Mouse (Mus musculus) heart, embryonic 15.5 days (tissue): Measurements from ENCODE around the gene Vav2. TPM values are rescaled to one million over a fixed set of nuclear protein-coding genes. Genes with fewer than 3 reads are reported as not detected.
A peak's percentile ranks its signal among the peaks of the same experiment; 100 is the strongest.

Experiments used
- ATAC-seq: fragments of 200-750 bp; cut with Nextera tagmentation; replicated peaks from 2 replicates; pipeline ENCODE4 v1.8.0; 2017; ENCODE audit warnings: low read depth, moderate TSS enrichment; ENCODE audit not compliant: insufficient number of reproducible peaks, insufficient read depth, low FRiP score
- H3K27ac ChIP-seq: fragments of 300-500 bp; sonication (generic); 2 replicates; pipeline ENCODE4 v1.5.1; 2015; ENCODE audit warnings: mild to moderate bottlenecking, inconsistent platforms
- H3K27me3 ChIP-seq: fragments of 300-500 bp; sonication (generic); 2 replicates; pipeline ENCODE4 v1.6.1; 2015; ENCODE audit warnings: inconsistent platforms
- H3K36me3 ChIP-seq: fragments of 300-500 bp; sonication (generic); 2 replicates; pipeline ENCODE4 v1.6.1; 2015; ENCODE audit warnings: mild to moderate bottlenecking, inconsistent platforms
- H3K4me1 ChIP-seq: fragments of 300-500 bp; sonication (generic); replicated peaks from 2 replicates; pipeline ENCODE4 v1.6.1; 2015; ENCODE audit warnings: inconsistent platforms
- H3K4me2 ChIP-seq: fragments of 300-500 bp; sonication (generic); 2 replicates; pipeline ENCODE4 v1.6.1; 2015; ENCODE audit warnings: inconsistent platforms, mild to moderate bottlenecking, moderate library complexity
- H3K4me3 ChIP-seq: fragments of 300-500 bp; sonication (generic); 2 replicates; pipeline ENCODE4 v1.5.1; 2015; ENCODE audit warnings: mild to moderate bottlenecking, inconsistent platforms
- H3K9ac ChIP-seq: fragments of 300-500 bp; sonication (generic); 2 replicates; pipeline ENCODE4 v1.6.1; 2015; ENCODE audit warnings: mild to moderate bottlenecking, inconsistent platforms
- H3K9me3 ChIP-seq: fragments of 300-500 bp; sonication (generic); replicated peaks from 2 replicates; pipeline ENCODE4 v1.6.1; 2016; ENCODE audit warnings: inconsistent platforms
- WGBS: fragments of 180-500 bp; shearing (Covaris S2); methylation state at CpG from one replicate; pipeline ENCODE4 v1.1.7; 2015; ENCODE audit warnings: mixed read lengths; 5-methylcytosine and 5-hydroxymethylcytosine counted together
- polyA plus RNA-seq: library from polyadenylated mRNA; unstranded; fragments of >200 nt; fragmentation: Nextera tagmentation; extraction: Ambion mirVana; gene quantifications from 2 replicates; pipeline ENCODE4 v1.2.1, GENCODE M21; 2015

Gene Vav2
- polyA plus RNA-seq, 1 experiment from 2014 or later: 3.1 TPM

DNA sequence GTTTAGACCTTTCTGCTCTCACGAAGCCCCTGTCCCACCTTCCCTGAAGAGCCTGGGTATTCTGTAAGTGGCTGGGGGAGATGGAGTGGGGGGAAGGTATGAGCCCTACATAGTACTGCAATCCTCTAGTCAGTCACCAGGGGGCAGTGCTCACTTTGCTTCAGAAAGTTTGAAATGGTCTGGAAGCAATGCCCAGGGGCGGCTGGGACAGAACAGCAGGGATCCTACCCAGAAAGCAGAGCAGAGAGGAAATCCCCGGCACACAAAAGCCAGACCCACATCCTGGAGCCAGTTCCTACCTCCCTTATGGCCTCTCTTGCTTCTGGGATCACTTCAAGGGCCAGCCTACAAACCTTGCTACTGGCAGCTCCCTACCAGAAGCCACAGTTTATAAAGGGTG lies 137.8 kb downstream of the Vav2 start:
- Histone ChIP-seq H3K4me1 (0 out of 2 replicates have a peak, but pooled peaks cover 5% of the 10 kb centered on the region), H3K9me3 (no peaks in the 10 kb centered on the region), H3K4me2 (no peak overlapping the region), H3K4me3 (no peak overlapping the region), H3K9ac (no peak overlapping the region), H3K27ac (0 out of 2 replicates have a peak overlapping the region, but pooled peaks have one; percentile 18), H3K27me3 (no peaks in the 10 kb centered on the region), H3K36me3 (peaks cover 7% of the 10 kb centered on the region; the same call in 1 of the 2 replicates)
- WGBS: 17% methylated on average over 3 of the region's 3 CpGs
- ATAC-seq: peak; percentile 70

DNA sequence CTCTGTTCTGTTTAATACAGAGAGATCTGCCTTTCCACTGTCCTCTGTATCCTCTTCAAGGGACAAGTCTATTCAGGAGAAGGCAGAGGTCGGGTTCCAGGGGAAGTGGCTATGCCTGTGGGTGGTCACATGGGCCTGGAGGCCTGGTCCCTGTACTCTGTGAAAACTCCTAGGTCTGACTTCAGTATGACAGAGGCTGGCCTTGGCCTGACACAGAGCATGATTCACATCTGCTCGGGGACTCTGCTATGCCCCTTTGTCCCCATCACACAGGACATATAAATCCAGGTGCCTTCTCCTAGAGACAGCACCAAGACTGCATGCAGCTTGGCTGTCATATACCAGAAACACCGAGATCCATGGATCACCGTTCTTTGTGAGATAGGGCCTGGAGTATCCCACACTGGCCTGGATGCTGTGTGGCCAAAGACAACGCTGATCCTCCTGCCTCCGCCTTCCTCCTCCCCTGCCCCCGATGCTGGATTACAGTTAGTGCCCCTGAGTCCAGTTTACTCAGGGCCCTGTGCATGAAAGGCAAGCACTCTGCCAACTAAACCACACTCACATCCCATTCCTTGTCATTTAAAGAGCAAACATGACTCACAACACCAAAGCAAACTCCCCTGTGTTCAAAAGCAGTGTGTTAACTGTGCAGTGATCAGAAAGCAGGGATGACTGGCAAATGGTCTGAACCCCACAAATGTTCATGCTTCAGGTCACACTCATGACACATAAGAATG lies 139.7 kb downstream of the Vav2 start:
- 77% methylated on average over 7 of the region's 7 CpGs for WGBS
- Histone ChIP-seq H3K27me3 (no peaks in the 10 kb centered on the region), H3K36me3 (peaks cover 7% of the 10 kb centered on the region; the same call in 1 of the 2 replicates), H3K9ac (no peak overlapping the region), H3K4me3 (no peak overlapping the region), H3K27ac (no peak overlapping the region), H3K4me2 (no peak overlapping the region), H3K4me1 (0 out of 2 replicates have a peak, but pooled peaks cover 5% of the 10 kb centered on the region), H3K9me3 (no peaks in the 10 kb centered on the region)
- ATAC-seq: no peak

DNA sequence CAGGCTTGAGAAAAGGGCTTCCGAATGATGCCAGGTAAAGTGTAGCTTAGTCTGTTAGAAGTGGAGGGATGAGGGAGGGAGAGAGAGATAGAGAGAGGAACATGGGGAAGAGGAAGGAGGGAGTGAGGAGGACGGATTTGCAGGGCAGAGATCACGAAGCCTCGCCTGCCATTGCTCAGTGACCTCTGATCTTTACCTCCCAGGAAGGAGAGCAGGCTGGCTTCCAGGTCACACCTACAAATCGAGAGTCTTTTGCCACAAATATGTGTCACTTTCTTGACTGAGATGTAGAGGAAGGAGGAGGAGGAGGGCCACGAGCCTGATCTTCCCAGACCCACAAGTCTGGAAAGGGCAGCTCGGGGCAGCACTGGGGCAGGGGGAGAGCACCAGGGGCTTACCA lies 142.4 kb downstream of the Vav2 start:
- no peak overlapping the region for H3K4me3 ChIP-seq
- H3K9ac ChIP-seq: no peak overlapping the region
- WGBS: 71% methylated on average over 7 of the region's 7 CpGs
- H3K36me3 ChIP-seq: no peaks in the 10 kb centered on the region
- H3K4me1 ChIP-seq: peaks cover 19% of the 10 kb centered on the region
- H3K4me2 ChIP-seq: no peak overlapping the region
- H3K27ac ChIP-seq: no peak overlapping the region
- ATAC-seq: no peak
- no peaks in the 10 kb centered on the region for H3K9me3 ChIP-seq
- H3K27me3 ChIP-seq: no peaks in the 10 kb centered on the region

DNA sequence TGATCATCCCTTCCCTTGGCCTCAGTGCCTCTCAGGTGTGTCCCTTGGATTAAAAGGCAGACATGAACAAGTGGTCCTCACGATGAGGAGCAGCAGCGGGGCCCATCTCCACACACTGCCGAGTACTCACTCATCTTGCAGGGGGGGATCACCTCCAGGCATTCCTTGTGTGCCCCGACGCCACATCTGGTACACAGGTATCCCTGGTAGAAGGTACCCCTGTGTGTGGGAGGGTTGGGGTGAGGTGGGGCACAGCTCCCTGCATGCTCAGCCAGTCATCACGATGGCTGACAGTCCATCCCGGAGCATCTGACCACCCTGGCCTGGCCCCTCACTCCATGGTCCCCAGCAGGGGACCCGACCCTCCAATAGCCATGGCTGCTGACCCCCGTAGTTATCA lies 145.1 kb downstream of the Vav2 start:
- 93% methylated on average over 9 of the region's 9 CpGs for WGBS
- H3K9me3 ChIP-seq: no peaks in the 10 kb centered on the region
- no peaks in the 10 kb centered on the region for H3K27me3 ChIP-seq
- no peak overlapping the region for H3K4me3 ChIP-seq
- ATAC-seq: no peak
- H3K36me3 ChIP-seq: no peaks in the 10 kb centered on the region; the same call in 1 of the 2 replicates
- H3K4me2 ChIP-seq: no peak overlapping the region
- no peak overlapping the region for H3K9ac ChIP-seq
- peaks cover 14% of the 10 kb centered on the region for H3K4me1 ChIP-seq
- no peak overlapping the region for H3K27ac ChIP-seq

DNA sequence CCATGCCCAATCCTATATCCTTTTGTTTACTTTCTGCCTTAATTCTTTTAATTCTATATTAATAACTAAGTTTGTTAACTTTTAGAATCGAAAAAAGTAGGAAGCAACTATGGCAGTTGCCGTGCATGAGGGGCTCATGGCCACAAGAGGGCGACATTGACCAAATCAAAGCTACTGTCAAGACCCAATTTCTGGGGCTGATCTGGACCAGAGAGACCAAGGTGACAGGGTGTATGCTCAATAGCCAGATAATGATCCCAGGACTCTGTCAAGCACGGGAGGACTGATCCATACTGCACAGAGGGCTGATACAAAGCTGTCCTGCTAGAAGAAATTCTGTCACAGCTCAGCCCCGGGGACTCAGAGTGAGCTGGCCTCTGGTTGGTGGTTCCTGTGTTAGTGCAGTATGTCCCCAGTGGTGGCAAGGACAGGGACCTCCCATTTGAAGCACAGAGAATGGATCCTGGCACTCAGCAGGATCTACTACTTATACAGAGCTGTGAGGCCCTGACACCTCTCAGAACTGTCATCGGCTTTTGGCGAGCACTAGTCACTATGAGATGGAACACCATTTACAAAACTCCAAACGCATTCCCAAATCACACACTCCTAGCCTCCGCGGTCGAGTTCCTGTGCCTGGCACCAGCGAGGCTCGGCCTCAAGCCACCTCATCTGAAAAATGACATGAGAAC lies 145.8 kb downstream of the Vav2 start:
- Histone ChIP-seq H3K36me3 (no peaks in the 10 kb centered on the region; the same call in 1 of the 2 replicates), H3K9me3 (no peaks in the 10 kb centered on the region), H3K4me3 (no peak overlapping the region), H3K9ac (no peak overlapping the region), H3K4me2 (0 out of 2 replicates have a peak overlapping the region, but pooled peaks have one; percentile 11), H3K27me3 (no peaks in the 10 kb centered on the region), H3K27ac (peak overlapping the region; percentile 53), H3K4me1 (peaks cover 14% of the 10 kb centered on the region)
- 42% methylated on average over 13 of the region's 13 CpGs for whole genome bisulfite sequencing
- peak; percentile 68 for ATAC-seq

DNA sequence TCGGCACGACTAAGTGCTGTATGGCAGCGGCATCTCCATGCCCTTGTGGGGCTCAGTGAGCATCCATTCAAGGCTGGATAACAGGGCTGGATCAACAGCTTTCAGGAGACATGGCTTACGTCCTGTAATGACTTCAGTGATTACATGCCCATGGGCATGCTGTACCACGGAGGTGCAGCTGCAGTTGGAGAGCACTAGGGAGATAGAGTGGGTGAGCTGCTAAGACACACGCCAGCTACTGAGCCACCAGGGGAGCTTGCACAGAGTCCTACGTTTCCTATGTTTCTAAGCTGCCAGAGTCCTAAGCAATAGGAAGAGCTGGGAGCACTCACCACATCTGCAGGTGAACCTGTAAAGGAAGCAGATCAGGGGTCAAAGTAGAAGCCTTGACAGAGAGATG lies 148.0 kb downstream of the Vav2 start:
- H3K4me3 ChIP-seq: no peak overlapping the region
- peaks cover 15% of the 10 kb centered on the region; the same call in 1 of the 2 replicates for H3K36me3 ChIP-seq
- ATAC-seq: no peak
- peaks cover 14% of the 10 kb centered on the region for H3K4me1 ChIP-seq
- WGBS: 85% methylated on average over 7 of the region's 7 CpGs
- no peaks in the 10 kb centered on the region for H3K9me3 ChIP-seq
- no peaks in the 10 kb centered on the region for H3K27me3 ChIP-seq
- no peak overlapping the region for H3K4me2 ChIP-seq
- no peak overlapping the region for H3K27ac ChIP-seq
- H3K9ac ChIP-seq: no peak overlapping the region

DNA sequence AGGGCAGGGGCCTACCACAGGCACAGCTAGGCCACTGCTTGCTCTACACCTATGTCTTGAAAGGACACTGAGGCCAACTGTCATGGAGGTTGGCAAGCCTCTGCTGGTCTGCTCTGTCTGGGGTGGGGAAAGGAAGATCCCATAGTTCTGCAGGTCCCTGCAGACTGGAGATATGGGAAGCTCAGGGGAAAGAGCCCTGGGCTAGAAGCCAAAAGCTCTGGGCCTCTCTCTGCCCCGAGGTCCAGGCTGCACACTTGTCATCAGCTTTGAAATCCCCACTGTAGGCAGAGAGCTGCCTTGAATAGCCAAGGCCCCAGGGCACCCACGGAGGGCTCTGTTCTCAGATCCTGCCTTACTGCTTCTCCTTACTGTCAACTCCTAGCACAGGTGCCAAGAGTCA lies 158.5 kb downstream of the Vav2 start:
- 18% methylated on average over 2 of the region's 2 CpGs for WGBS
- Histone ChIP-seq H3K36me3 (peaks cover 21% of the 10 kb centered on the region; the same call in 1 of the 2 replicates), H3K9me3 (no peaks in the 10 kb centered on the region), H3K27ac (peak overlapping the region; percentile 54), H3K4me3 (no peak overlapping the region), H3K4me2 (no peak overlapping the region), H3K4me1 (peaks cover 21% of the 10 kb centered on the region), H3K27me3 (no peaks in the 10 kb centered on the region), H3K9ac (peak overlapping the region; percentile 7; the same call in 1 of the 2 replicates)
- ATAC-seq: peak; percentile 58; the same call in 1 of the 2 replicates

DNA sequence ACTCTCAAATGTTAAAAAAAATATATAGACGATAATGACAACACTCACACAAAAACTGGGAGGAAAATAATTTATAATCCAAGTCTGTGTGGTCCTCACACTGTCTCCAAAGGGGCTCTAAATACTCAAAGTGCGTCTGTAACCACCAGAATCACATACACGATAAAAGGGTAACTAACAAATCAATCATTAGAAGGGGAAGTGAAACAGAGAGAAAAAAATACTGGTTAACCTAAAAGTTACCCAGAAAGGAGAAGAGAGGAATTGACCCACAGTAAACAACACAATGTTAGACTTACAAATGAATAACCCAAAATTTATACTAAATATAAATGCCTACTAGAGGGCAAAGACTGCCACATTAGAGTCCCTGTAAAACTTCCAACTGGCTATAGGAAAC lies 161.0 kb downstream of the Vav2 start:
- peaks cover 12% of the 10 kb centered on the region; the same call in 1 of the 2 replicates for H3K36me3 ChIP-seq

DNA sequence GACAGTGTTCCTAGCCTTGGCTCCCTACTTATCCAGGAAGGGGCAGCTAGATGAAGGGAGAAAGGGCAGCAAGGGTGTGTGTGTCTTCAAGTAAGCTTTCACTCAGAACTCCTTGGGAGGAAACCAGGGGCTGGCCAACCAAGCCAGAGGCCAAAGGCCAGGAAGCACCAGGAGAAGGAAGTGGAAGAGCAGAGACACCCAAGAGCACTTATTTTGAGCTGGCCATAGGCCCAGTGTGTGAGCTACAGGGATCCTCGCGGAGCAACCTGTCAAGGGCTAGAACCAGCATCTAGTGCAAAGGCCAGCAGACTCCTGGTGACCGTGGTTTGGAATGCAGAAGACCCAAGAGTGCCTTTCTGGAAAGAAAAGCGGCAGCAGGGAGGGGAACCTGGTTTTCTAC lies 163.8 kb downstream of the Vav2 start:
- H3K36me3 ChIP-seq: no peaks in the 10 kb centered on the region; the same call in 1 of the 2 replicates
- WGBS: 82% methylated on average over 4 of the region's 4 CpGs

More for the DNA sequence above, 161.0 kb downstream of the Vav2 start:
- H3K9ac ChIP-seq: no peak overlapping the region
- H3K27me3 ChIP-seq: no peaks in the 10 kb centered on the region
- H3K9me3 ChIP-seq: no peaks in the 10 kb centered on the region
- H3K27ac ChIP-seq: no peak overlapping the region
- no peak overlapping the region for H3K4me3 ChIP-seq
- no peak overlapping the region for H3K4me2 ChIP-seq
- no peak for ATAC-seq
- peaks cover 21% of the 10 kb centered on the region for H3K4me1 ChIP-seq
- 77% methylated on average over 3 of the region's 3 CpGs for WGBS

DNA sequence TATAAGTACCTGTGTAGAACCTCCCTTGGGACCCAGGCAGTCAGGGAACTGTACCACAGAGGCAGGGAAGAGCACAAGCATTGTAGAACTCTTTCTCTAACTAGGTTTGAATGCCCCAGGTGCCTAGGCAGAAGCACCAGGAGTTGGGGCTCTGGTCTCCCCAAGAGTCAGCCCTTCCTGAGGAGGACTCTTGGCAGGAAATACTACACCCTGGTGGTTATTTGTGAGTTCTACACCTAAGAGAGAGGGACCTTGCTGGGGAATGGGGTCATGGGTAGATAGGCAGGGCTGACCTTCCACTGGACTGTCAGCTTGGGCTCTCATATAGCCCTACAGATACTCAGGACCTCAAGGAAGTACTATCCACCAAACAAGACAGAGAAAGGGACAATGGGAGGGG lies 175.4 kb downstream of the Vav2 start:
- H3K4me2 ChIP-seq: no peak overlapping the region
- H3K9me3 ChIP-seq: no peaks in the 10 kb centered on the region
- H3K4me3 ChIP-seq: no peak overlapping the region
- H3K9ac ChIP-seq: no peak overlapping the region
- H3K27me3 ChIP-seq: no peaks in the 10 kb centered on the region
- H3K27ac ChIP-seq: no peak overlapping the region
- peaks cover 16% of the 10 kb centered on the region for H3K4me1 ChIP-seq
- ATAC-seq: no peak
- no peaks in the 10 kb centered on the region for H3K36me3 ChIP-seq

More for the DNA sequence above, 163.8 kb downstream of the Vav2 start:
- Histone ChIP-seq H3K9ac (no peak overlapping the region), H3K27me3 (no peaks in the 10 kb centered on the region), H3K4me3 (no peak overlapping the region), H3K9me3 (no peaks in the 10 kb centered on the region), H3K4me2 (no peak overlapping the region), H3K4me1 (peaks cover 7% of the 10 kb centered on the region), H3K27ac (no peak overlapping the region)
- no peak for ATAC-seq

DNA sequence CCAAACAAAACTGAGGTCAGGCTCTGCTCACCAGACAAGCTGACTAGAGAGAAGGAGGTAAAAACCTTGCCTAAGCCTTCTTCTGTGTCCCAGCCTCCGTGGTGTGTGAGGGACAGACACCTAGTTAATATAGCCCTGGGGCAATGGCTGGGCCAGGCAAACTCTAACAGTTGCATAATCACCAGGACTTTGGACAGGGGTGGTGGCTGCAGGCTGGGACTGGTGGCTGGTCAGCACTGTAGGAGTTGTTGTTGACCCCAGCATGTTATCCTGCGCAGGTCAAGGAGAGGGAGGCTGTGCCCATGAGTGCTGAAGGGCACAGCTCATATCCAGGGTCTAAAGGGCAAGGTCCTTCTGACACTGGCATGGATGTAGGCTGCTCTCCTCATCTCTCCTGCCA lies 178.6 kb downstream of the Vav2 start, which contains the start of gene Sardh:
Gene Sardh, minus strand, starts transcription at position 127 of the 400 bp plus-strand sequence.
- ATAC-seq: no peak
- H3K9me3 ChIP-seq: no peaks in the 10 kb centered on the region
- peaks cover 25% of the 10 kb centered on the region for H3K4me1 ChIP-seq
- peak within 1 kb of the TSS; percentile 60 for H3K4me2 ChIP-seq
- peak within 1 kb of the TSS; percentile 51; the same call in 1 of the 2 replicates for H3K9ac ChIP-seq
- peak within 1 kb of the TSS; percentile 22 for H3K4me3 ChIP-seq
- H3K36me3 ChIP-seq: no peaks in the 10 kb centered on the region
- WGBS: 66% methylated on average over 2 of the region's 2 CpGs
- H3K27me3 ChIP-seq: no peaks in the 10 kb centered on the region
- peak within 1 kb of the TSS; percentile 83 for H3K27ac ChIP-seq
